Mouse (Mus musculus) left cerebral cortex, adult 9 months (tissue): ENCODE measurements around the gene Tbc1d7.

Experiments used
- DNase-seq, 2 experiments: peaks; one replicate each; pipeline ENCODE4 v3.0.0; 2022; ENCODE audit warnings: low spot score in 2 of 2

Gene Tbc1d7

GRCm38 (mm10) chr13:43193932-43194331, 22.6 kb upstream of the Tbc1d7 start:
- no peak for DNase-seq

GRCm38 (mm10) chr13:43193266-43193665, 22.0 kb upstream of the Tbc1d7 start:
- no peak for DNase-seq

GRCm38 (mm10) chr13:43191741-43192192, 20.5 kb upstream of the Tbc1d7 start:
- peak in 1 of 2 experiments; percentile 69 for DNase-seq

GRCm38 (mm10) chr13:43191290-43191689, 20.0 kb upstream of the Tbc1d7 start:
- DNase-seq: no peak

- DNase-seq: no peak
Observed at GRCm38 (mm10) chr13:43187736-43188135, 16.4 kb upstream of the Tbc1d7 start.

- DNase-seq: no peak
Observed at GRCm38 (mm10) chr13:43183248-43184055, 12.2 kb upstream of the Tbc1d7 start.

GRCm38 (mm10) chr13:43182465-43183201, 11.3 kb upstream of the Tbc1d7 start:
- peak in 1 of 2 experiments; percentile 86 for DNase-seq

- DNase-seq: no peak
Observed at GRCm38 (mm10) chr13:43181104-43181503, 9.8 kb upstream of the Tbc1d7 start.

- no peak for DNase-seq
Observed at GRCm38 (mm10) chr13:43177317-43177716, 6.0 kb upstream of the Tbc1d7 start.

- DNase-seq: no peak
Observed at GRCm38 (mm10) chr13:43176676-43177075, 5.4 kb upstream of the Tbc1d7 start.

- DNase-seq: peak in 1 of 2 experiments; percentile 87
Observed at GRCm38 (mm10) chr13:43173262-43173661, 2.0 kb upstream of the Tbc1d7 start.

GRCm38 (mm10) chr13:43172036-43172713, 874 bp upstream of the Tbc1d7 start:
- DNase-seq: no peak

- DNase-seq: no peak
Observed at GRCm38 (mm10) chr13:43167721-43168120, 3.6 kb downstream of the Tbc1d7 start.

GRCm38 (mm10) chr13:43159429-43159828, 11.9 kb downstream of the Tbc1d7 start:
- DNase-seq: no peak

GRCm38 (mm10) chr13:43158281-43158680, 13.0 kb downstream of the Tbc1d7 start:
- no peak for DNase-seq

GRCm38 (mm10) chr13:43157370-43157769, 13.9 kb downstream of the Tbc1d7 start:
- no peak for DNase-seq

- DNase-seq: no peak
Observed at GRCm38 (mm10) chr13:43152005-43152520, 19.2 kb downstream of the Tbc1d7 start.

GRCm38 (mm10) chr13:43149661-43150060, 21.6 kb downstream of the Tbc1d7 start:
- no peak for DNase-seq

GRCm38 (mm10) chr13:43148692-43149091, 22.6 kb downstream of the Tbc1d7 start:
- DNase-seq: peak in 1 of 2 experiments; percentile 29

GRCm38 (mm10) chr13:43146515-43147258, 24.6 kb downstream of the Tbc1d7 start:
- DNase-seq: no peak

- DNase-seq: peak in 1 of 2 experiments; percentile 32
Observed at GRCm38 (mm10) chr13:43144720-43145418, 26.4 kb downstream of the Tbc1d7 start.
